Mouse (Mus musculus): ENCODE results near the gene Ranbp17. TPM values are rescaled to one million over a fixed set of nuclear protein-coding genes. Genes with fewer than 3 reads are reported as not detected.

Gene Ranbp17
- total and polyA plus RNA-seq, 3 experiments = 0.09 TPM; not detected in 2

- DNase-seq (ENCODE audit: extremely low read depth) = peak; percentile 29
- no peak overlapping the region for H3K4me3 ChIP-seq (replicated peaks in 1 of 3; ENCODE audit: low read depth in 2 of 3, low read length in 2 of 3, poor library complexity in 1 of 3)
- no peak overlapping the region for H3K9ac ChIP-seq (ENCODE audit: insufficient read depth, low read depth)
- no peaks in the 10 kb centered on the region for H3K36me3 ChIP-seq (replicated peaks in 1 of 2; ENCODE audit: control insufficient read depth in 1 of 2, insufficient read depth in 1 of 2, low read length in 1 of 2)
- no peak overlapping the region for H3K27ac ChIP-seq (ENCODE audit: insufficient read depth, low read depth)
- H3K27me3 ChIP-seq (replicated peaks) = no peaks in the 10 kb centered on the region
- H3K4me2 ChIP-seq (ENCODE audit: insufficient read depth, low read depth, poor library complexity, severe bottlenecking) = peak overlapping the region; percentile 65
- no peaks in the 10 kb centered on the region for H3K9me3 ChIP-seq (replicated peaks; ENCODE audit: low read length)
- TF ChIP-seq IRF4 (IDR thresholded peaks at IDR 0.05; ENCODE audit: low read depth, low read length) (0 out of 2 replicates have a peak, but pooled peaks have one; percentile 30), ZNF384 (IDR thresholded peaks at IDR 0.05; ENCODE audit: low read depth, low read length) (peak; percentile 73), GABPA (IDR thresholded peaks at IDR 0.05; ENCODE audit: insufficient replicate concordance, low read depth, low read length) (no peak), JUND (conservative IDR thresholded peaks at IDR 0.05; ENCODE audit: low read depth, low read length) (no peak)
- no peaks in the 10 kb centered on the region for H3K79me2 ChIP-seq (replicated peaks; ENCODE audit: control insufficient read depth, extremely low read depth, insufficient read depth, poor library complexity, severe bottlenecking)
- dilution Hi-C loops (cut with MboI; ENCODE audit: extremely low pct_ligation_motif_present, extremely low pct_unique_long_range_greater_than_20kb, low sequenced_read_pairs) (no loop called here), in situ Hi-C loops (cut with MboI; ENCODE audit: low pct_ligation_motif_present, low pct_unique_long_range_greater_than_20kb, low sequenced_read_pairs) (no loop called here)
- H3K4me1 ChIP-seq (ENCODE audit: control insufficient read depth in 1 of 2, insufficient read depth in 2 of 2) = peaks cover 0 to 5% of the 10 kb centered on the region in 2 experiments; a peak in 2 of 4 replicates
Observed at GRCm38 (mm10) chr11:33544121-33544520, 30.6 kb upstream of the Ranbp17 start.

- H3K4me2 ChIP-seq (ENCODE audit: insufficient read depth, low read depth, poor library complexity, severe bottlenecking) = no peak overlapping the region
- in situ Hi-C loops (cut with MboI; ENCODE audit: low pct_ligation_motif_present, low pct_unique_long_range_greater_than_20kb, low sequenced_read_pairs) (no loop called here), dilution Hi-C loops (cut with MboI; ENCODE audit: extremely low pct_ligation_motif_present, extremely low pct_unique_long_range_greater_than_20kb, low sequenced_read_pairs) (no loop called here)
- no peaks in the 10 kb centered on the region for H3K27me3 ChIP-seq (replicated peaks)
- no peaks in the 10 kb centered on the region for H3K36me3 ChIP-seq (replicated peaks in 1 of 2; ENCODE audit: control insufficient read depth in 1 of 2, insufficient read depth in 1 of 2, low read length in 1 of 2)
- H3K79me2 ChIP-seq (replicated peaks; ENCODE audit: control insufficient read depth, extremely low read depth, insufficient read depth, poor library complexity, severe bottlenecking) = no peaks in the 10 kb centered on the region
- TF ChIP-seq USF1 (IDR thresholded peaks at IDR 0.05; ENCODE audit: low read depth, low read length) = no peak
- no peak overlapping the region for H3K4me3 ChIP-seq (replicated peaks in 1 of 3; ENCODE audit: low read depth in 2 of 3, low read length in 2 of 3, poor library complexity in 1 of 3)
- no peaks in the 10 kb centered on the region for H3K4me1 ChIP-seq (ENCODE audit: control insufficient read depth in 1 of 2, insufficient read depth in 2 of 2)
- no peak overlapping the region for H3K9ac ChIP-seq (ENCODE audit: insufficient read depth, low read depth)
- DNase-seq (ENCODE audit: extremely low read depth) = no peak
- H3K27ac ChIP-seq (ENCODE audit: insufficient read depth, low read depth) = no peak overlapping the region
- no peaks in the 10 kb centered on the region for H3K9me3 ChIP-seq (replicated peaks; ENCODE audit: low read length)
Observed at GRCm38 (mm10) chr11:33537390-33538125, 24.0 kb upstream of the Ranbp17 start.

- no peak overlapping the region for H3K9ac ChIP-seq (ENCODE audit: insufficient read depth, low read depth)
- H3K4me2 ChIP-seq (ENCODE audit: insufficient read depth, low read depth, poor library complexity, severe bottlenecking) = no peak overlapping the region
- no peak overlapping the region for H3K4me3 ChIP-seq (replicated peaks in 1 of 3; ENCODE audit: low read depth in 2 of 3, low read length in 2 of 3, poor library complexity in 1 of 3)
- no peak overlapping the region for H3K27ac ChIP-seq (ENCODE audit: insufficient read depth, low read depth)
- in situ Hi-C loops (cut with MboI; ENCODE audit: low pct_ligation_motif_present, low pct_unique_long_range_greater_than_20kb, low sequenced_read_pairs) (no loop called here), dilution Hi-C loops (cut with MboI; ENCODE audit: extremely low pct_ligation_motif_present, extremely low pct_unique_long_range_greater_than_20kb, low sequenced_read_pairs) (no loop called here)
- no peaks in the 10 kb centered on the region for H3K36me3 ChIP-seq (replicated peaks in 1 of 2; ENCODE audit: control insufficient read depth in 1 of 2, insufficient read depth in 1 of 2, low read length in 1 of 2)
- no peak for TF ChIP-seq USF2 (conservative IDR thresholded peaks at IDR 0.05; ENCODE audit: low read depth, low read length)
- TF ChIP-seq NRF1 (IDR thresholded peaks at IDR 0.05; ENCODE audit: low read depth, low read length) = no peak
- no peaks in the 10 kb centered on the region for H3K79me2 ChIP-seq (replicated peaks; ENCODE audit: control insufficient read depth, extremely low read depth, insufficient read depth, poor library complexity, severe bottlenecking)
- no peaks in the 10 kb centered on the region for H3K27me3 ChIP-seq (replicated peaks)
- no peaks in the 10 kb centered on the region for H3K4me1 ChIP-seq (ENCODE audit: control insufficient read depth in 1 of 2, insufficient read depth in 2 of 2)
- no peaks in the 10 kb centered on the region for H3K9me3 ChIP-seq (replicated peaks; ENCODE audit: low read length)
- no peak for DNase-seq (ENCODE audit: extremely low read depth)
Observed at GRCm38 (mm10) chr11:33536636-33537035, 23.1 kb upstream of the Ranbp17 start.
